In the genomic region with DNA sequence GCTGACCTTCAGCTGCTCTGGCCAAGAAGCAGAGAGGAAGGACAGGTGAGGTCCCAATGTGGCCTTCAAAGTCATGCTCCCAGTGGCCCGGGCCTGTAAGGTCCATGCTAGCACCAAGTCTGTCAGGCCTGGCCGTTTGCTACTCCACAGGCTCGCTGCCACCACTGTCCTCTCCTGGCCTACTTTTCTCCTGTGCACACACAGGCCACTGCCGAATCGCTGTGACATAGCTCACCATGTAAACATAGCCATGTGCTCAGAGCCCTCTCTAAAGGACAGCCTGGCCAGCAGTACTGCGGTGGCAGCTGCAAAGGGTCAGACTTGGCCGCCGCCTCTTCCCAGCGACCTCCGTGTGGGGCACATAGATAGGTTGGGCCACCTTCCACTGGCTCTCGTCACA, we compare ENCODE assay signal across 24 mouse cellular contexts. TPM values are rescaled to one million over a fixed set of nuclear protein-coding genes. Genes with fewer than 3 reads are reported as not detected.
A peak's percentile ranks its signal among the peaks of the same experiment; 100 is the strongest.
DNase-seq lines count a peak whose midpoint lies in the region; ATAC-seq and TF ChIP-seq lines count a peak whose summit lies in the region.
"Had no signal": no experiment of that assay in that cellular context is flagged by ENCODE, and none has a peak within 500 bp of the region (broad histone marks: within the 10 kb centered on the region; RNA-seq: fewer than 3 reads in every experiment).

No protein-coding gene starts in this region.

- intact Hi-C loops in gastrocnemius, adult 2 months (cut with DNase I), result no loop called here
- intact Hi-C loops in gastrocnemius, postnatal 14 days (cut with DNase I; ENCODE audit: low total_unique reads), result no loop called here

- 71% methylated on average over 11 of the region's 11 CpGs for WGBS in liver, embryonic 16.5 days (ENCODE audit: insufficient replicate concordance)
- WGBS in liver, embryonic 12.5 days (ENCODE audit: insufficient replicate concordance), result 76% methylated on average over 11 of the region's 11 CpGs
- 80% methylated on average over 11 of the region's 11 CpGs for WGBS in forebrain, embryonic 16.5 days

- peaks cover 49% of the 10 kb centered on the region for H3K36me3 ChIP-seq in liver, embryonic 16.5 days (ENCODE audit: control insufficient read depth, insufficient read depth)
- peaks cover 97% of the 10 kb centered on the region for H3K36me3 ChIP-seq in liver, embryonic 12.5 days
- H3K36me3 ChIP-seq in forebrain, embryonic 16.5 days (ENCODE audit: control insufficient read depth, insufficient read depth), result peaks cover 26% of the 10 kb centered on the region

- no peak overlapping the region for H3K4me3 ChIP-seq in gastrocnemius, adult 2 months
- H3K4me3 ChIP-seq in liver, embryonic 16.5 days (ENCODE audit: low read depth, low read length), result no peak overlapping the region
- no peak overlapping the region for H3K4me3 ChIP-seq in liver, embryonic 12.5 days
- no peak overlapping the region for H3K4me3 ChIP-seq in forebrain, embryonic 16.5 days (replicated peaks; ENCODE audit: low read length)
- H3K4me3 ChIP-seq: embryonic facial prominence, embryonic 13.5 days; embryonic facial prominence, embryonic 15.5 days; erythroblast, embryonic 14.5 days; forebrain, embryonic 10.5 days; forebrain, embryonic 12.5 days had no signal

- no peak overlapping the region for H3K9ac ChIP-seq in liver, embryonic 16.5 days (ENCODE audit: low read depth, low read length)
- H3K9ac ChIP-seq in liver, embryonic 12.5 days, result no peak overlapping the region
- no peak overlapping the region for H3K9ac ChIP-seq in forebrain, embryonic 16.5 days (replicated peaks; ENCODE audit: low read depth, low read length)
- H3K9ac ChIP-seq: embryonic facial prominence, embryonic 13.5 days; embryonic facial prominence, embryonic 15.5 days; forebrain, embryonic 12.5 days; forebrain, postnatal 0 days had no signal

- H3K9me3 ChIP-seq in liver, embryonic 16.5 days (replicated peaks; ENCODE audit: control insufficient read depth, low read length), result no peaks in the 10 kb centered on the region
- no peaks in the 10 kb centered on the region for H3K9me3 ChIP-seq in liver, embryonic 12.5 days (replicated peaks)
- H3K9me3 ChIP-seq in forebrain, embryonic 16.5 days (ENCODE audit: control insufficient read depth, low read length), result no peaks in the 10 kb centered on the region
- H3K9me3 ChIP-seq: embryonic facial prominence, embryonic 13.5 days; embryonic facial prominence, embryonic 15.5 days; forebrain, embryonic 10.5 days; forebrain, embryonic 12.5 days had no signal

- DNase-seq in gastrocnemius, adult 2 months, result peak; percentile 60
- no peak for DNase-seq in gastrocnemius, postnatal 14 days
- DNase-seq in urinary bladder, adult 2 months (ENCODE audit: low spot score), result peak; percentile 16
- DNase-seq in urinary bladder, postnatal 36 days (ENCODE audit: low spot score in 2 of 2), result no peak
- DNase-seq: adrenal gland, adult 2 months; adrenal gland, postnatal 10 days; adrenal gland, postnatal 25 days; cerebellum, adult 11 months; cerebellum, adult 18-20 months; cerebellum, adult 8-10 months; cerebellum, postnatal 10 days; cerebellum, postnatal 36 days; embryo, embryonic 11 days; forebrain, postnatal 0 days had no signal

- peaks cover 6% of the 10 kb centered on the region for H3K4me1 ChIP-seq in liver, embryonic 16.5 days (ENCODE audit: control insufficient read depth, low read depth, low read length)
- H3K4me1 ChIP-seq in liver, embryonic 12.5 days, result peaks cover 19% of the 10 kb centered on the region
- H3K4me1 ChIP-seq in forebrain, embryonic 16.5 days (replicated peaks; ENCODE audit: control insufficient read depth, insufficient read depth, low read length), result peaks cover 3% of the 10 kb centered on the region

- no peak overlapping the region for H3K4me2 ChIP-seq in liver, embryonic 16.5 days (ENCODE audit: low read depth, low read length)
- no peak overlapping the region for H3K4me2 ChIP-seq in liver, embryonic 12.5 days
- no peak overlapping the region for H3K4me2 ChIP-seq in forebrain, embryonic 16.5 days (ENCODE audit: low read length)
- H3K4me2 ChIP-seq: embryonic facial prominence, embryonic 13.5 days; embryonic facial prominence, embryonic 15.5 days; forebrain, embryonic 12.5 days had no signal

- peak; percentile 53 for ATAC-seq in liver, embryonic 16.5 days (ENCODE audit: low read depth)
- no peak for ATAC-seq in liver, embryonic 12.5 days
- ATAC-seq in forebrain, embryonic 16.5 days, result no peak
- ATAC-seq: forebrain, embryonic 14.5 days; forebrain, postnatal 0 days had no signal

- no peak for TF ChIP-seq CTCF in gastrocnemius, adult 2 months (IDR thresholded peaks at IDR 0.05)

- peak overlapping the region; percentile 72 for H3K27ac ChIP-seq in gastrocnemius, adult 2 months
- no peak overlapping the region for H3K27ac ChIP-seq in liver, embryonic 16.5 days (ENCODE audit: low read length)
- no peak overlapping the region for H3K27ac ChIP-seq in liver, embryonic 12.5 days
- H3K27ac ChIP-seq in forebrain, embryonic 16.5 days (ENCODE audit: low read length), result no peak overlapping the region
- H3K27ac ChIP-seq: embryonic facial prominence, embryonic 13.5 days; embryonic facial prominence, embryonic 15.5 days; forebrain, embryonic 10.5 days; forebrain, embryonic 12.5 days had no signal

- no peaks in the 10 kb centered on the region for H3K27me3 ChIP-seq in liver, embryonic 16.5 days (ENCODE audit: control insufficient read depth, insufficient read depth, low read depth, low read length)
- H3K27me3 ChIP-seq in liver, embryonic 12.5 days (replicated peaks), result no peaks in the 10 kb centered on the region
- no peaks in the 10 kb centered on the region for H3K27me3 ChIP-seq in forebrain, embryonic 16.5 days (replicated peaks; ENCODE audit: control insufficient read depth, insufficient read depth, low read length)
- H3K27me3 ChIP-seq: embryonic facial prominence, embryonic 13.5 days; embryonic facial prominence, embryonic 15.5 days; forebrain, embryonic 12.5 days had no signal

RNA-seq across cellular contexts. Expression of gene Tprgl, which starts 6.4 kb away (rescaled TPM):
- total RNA-seq in gastrocnemius, adult 2 months (2021), result 100 to 1,000 TPM in 1 of 2 experiments, 10 to 100 TPM in 1; 86.9 to 109 TPM
- total RNA-seq in gastrocnemius, postnatal 14 days (2021), result 10 to 100 TPM; 81.7 to 84.5 TPM
- polyA plus RNA-seq in liver, embryonic 16.5 days (2015; fragmentation: Nextera tagmentation; extraction: Ambion mirVana), result 128 and 131 TPM in 2 replicates
- 162 and 167 TPM in 2 replicates for polyA plus RNA-seq in liver, embryonic 12.5 days (2016; fragmentation: Nextera tagmentation; extraction: Ambion mirVana)
- polyA plus RNA-seq in urinary bladder, adult 2 months (2012; rRNA removed), result 164 and 166 TPM in 2 replicates
- 174 and 176 TPM in 2 replicates for polyA plus RNA-seq in forebrain, embryonic 16.5 days (2015; fragmentation: Nextera tagmentation; extraction: Ambion mirVana)

RNA-seq across cellular contexts. Expression of gene Wrap73, which starts 11.9 kb away (rescaled TPM):
- total RNA-seq in gastrocnemius, adult 2 months (2021), result 10 to 100 TPM; 10.6 to 10.8 TPM
- 1 to 10 TPM; 7.7 to 8.8 TPM for total RNA-seq in gastrocnemius, postnatal 14 days (2021)
- 22.5 and 24.7 TPM in 2 replicates for polyA plus RNA-seq in liver, embryonic 16.5 days (2015; fragmentation: Nextera tagmentation; extraction: Ambion mirVana)
- 29.5 and 31.4 TPM in 2 replicates for polyA plus RNA-seq in liver, embryonic 12.5 days (2016; fragmentation: Nextera tagmentation; extraction: Ambion mirVana)
- polyA plus RNA-seq in urinary bladder, adult 2 months (2012; rRNA removed), result 12.1 and 13.2 TPM in 2 replicates
- polyA plus RNA-seq in forebrain, embryonic 16.5 days (2015; fragmentation: Nextera tagmentation; extraction: Ambion mirVana), result 59.2 and 60.7 TPM in 2 replicates

RNA-seq across cellular contexts. Expression of gene Trp73, which starts 14.1 kb away (rescaled TPM):
- not detected for total RNA-seq in gastrocnemius, adult 2 months (2021)
- under 1 TPM in 1 of 2 experiments, not detected in 1; 0.10 TPM for total RNA-seq in gastrocnemius, postnatal 14 days (2021)
- polyA plus RNA-seq in liver, embryonic 16.5 days (2015; fragmentation: Nextera tagmentation; extraction: Ambion mirVana), result 0.05 TPM in 1 of 2 replicates, not detected in the other
- 0.04 and 0.17 TPM in 2 replicates for polyA plus RNA-seq in liver, embryonic 12.5 days (2016; fragmentation: Nextera tagmentation; extraction: Ambion mirVana)
- 0.03 TPM in 1 of 2 replicates, not detected in the other for polyA plus RNA-seq in urinary bladder, adult 2 months (2012; rRNA removed)
- 5.7 and 5.9 TPM in 2 replicates for polyA plus RNA-seq in forebrain, embryonic 16.5 days (2015; fragmentation: Nextera tagmentation; extraction: Ambion mirVana)
- total RNA-seq: adrenal gland, adult 2 months; adrenal gland, postnatal 25 days; common myeloid progenitor, adult 5-6 weeks had no signal

RNA-seq across cellular contexts. Expression of gene Megf6, which starts 16.4 kb away (rescaled TPM):
- under 1 TPM; 0.15 to 0.70 TPM for total RNA-seq in gastrocnemius, adult 2 months (2021)
- total RNA-seq in gastrocnemius, postnatal 14 days (2021), result 1 to 10 TPM; 2.9 to 3.4 TPM
- 1.7 and 1.9 TPM in 2 replicates for polyA plus RNA-seq in liver, embryonic 16.5 days (2015; fragmentation: Nextera tagmentation; extraction: Ambion mirVana)
- 3.8 and 4.3 TPM in 2 replicates for polyA plus RNA-seq in liver, embryonic 12.5 days (2016; fragmentation: Nextera tagmentation; extraction: Ambion mirVana)
- 7.6 and 11.1 TPM in 2 replicates for polyA plus RNA-seq in urinary bladder, adult 2 months (2012; rRNA removed)
- 7.7 and 10.0 TPM in 2 replicates for polyA plus RNA-seq in forebrain, embryonic 16.5 days (2015; fragmentation: Nextera tagmentation; extraction: Ambion mirVana)
- total RNA-seq: common myeloid progenitor, adult 5-6 weeks had no signal

Comparison
In these comparisons a context has a peak if more than half of its experiments do, and no peak if none do; other contexts are left out.
1. DNase-seq: peak in gastrocnemius, adult 2 months (single experiment) and urinary bladder, adult 2 months (single experiment); none in gastrocnemius, postnatal 14 days (single experiment) and urinary bladder, postnatal 36 days (0 of 2).